Mouse (Mus musculus): ENCODE measurements at regions not wholly inside any gene's neighbourhood (a gene's known extent, or its start where the extent isn't known, plus 50 kb on each side); places are given as distances from the start of the nearest gene placed in this dataset.
"Not testable (repeated sequence)": the region's sequence is repeated elsewhere in the genome, so short reads cannot be mapped to it uniquely, and the experiment has no call there.

DNA sequence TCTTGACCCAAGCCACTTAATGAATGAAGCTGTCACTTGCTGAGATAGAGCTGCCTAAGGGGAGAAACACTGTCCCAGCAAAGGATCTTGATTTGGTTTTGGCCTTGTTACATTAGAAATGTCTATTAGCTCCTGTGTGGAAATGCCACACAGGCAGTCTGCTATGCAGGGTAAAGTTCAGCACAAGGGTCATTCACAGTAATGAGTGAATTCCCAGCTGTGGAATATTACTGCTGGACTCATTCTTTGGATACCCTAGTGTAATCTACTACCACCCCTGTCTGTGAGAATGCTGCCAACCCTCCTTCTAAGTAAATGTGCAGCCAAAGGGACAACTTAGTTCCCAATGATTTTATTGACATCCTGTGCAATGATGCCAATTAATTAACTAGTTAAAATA lies 322.2 kb upstream of the Clnk start:
- no peaks in the 10 kb centered on the region for H3K9me3 ChIP-seq (replicated peaks; ENCODE audit: insufficient read depth, low read length)
- H3K27me3 ChIP-seq (ENCODE audit: control insufficient read depth in 1 of 2, insufficient read depth in 2 of 2, low read length in 2 of 2), result no peaks in the 10 kb centered on the region
- no peaks in the 10 kb centered on the region for H3K36me3 ChIP-seq (ENCODE audit: control insufficient read depth in 1 of 2, insufficient read depth in 2 of 2, low read length in 2 of 2)
- H3K4me1 ChIP-seq (ENCODE audit: control insufficient read depth in 1 of 2, insufficient read depth in 2 of 2, low read length in 2 of 2), result no peaks in the 10 kb centered on the region
- no peaks in the 10 kb centered on the region for H3K79me2 ChIP-seq (ENCODE audit: control insufficient read depth, insufficient read depth, low read length, poor library complexity)
- no peak overlapping the region for H3K27ac ChIP-seq (ENCODE audit: control insufficient read depth, low read depth, low read length)
- TF ChIP-seq GATA1 (IDR thresholded peaks at IDR 0.05; ENCODE audit: low read depth, low read length), result no peak
- TF ChIP-seq RCOR1 (IDR thresholded peaks at IDR 0.05; ENCODE audit: low read depth, low read length), result no peak
- no peak for TF ChIP-seq JUND (IDR thresholded peaks at IDR 0.05; ENCODE audit: low read depth, low read length)
- no peak for TF ChIP-seq NELFE (IDR thresholded peaks at IDR 0.05; ENCODE audit: low read depth, low read length)
- no peak for TF ChIP-seq CHD1 (IDR thresholded peaks at IDR 0.05; ENCODE audit: low read depth, low read length)
- TF ChIP-seq POLR2A (IDR thresholded peaks at IDR 0.05; ENCODE audit: control insufficient read depth in 1 of 2, insufficient read depth in 1 of 2, low read depth in 1 of 2, low read length in 2 of 2, poor library complexity in 1 of 2), result no peak
- no peak for TF ChIP-seq NRF1 (IDR thresholded peaks at IDR 0.05; ENCODE audit: insufficient read depth, low read depth, low read length, poor library complexity, severe bottlenecking)
- no peak for TF ChIP-seq E2F4 (IDR thresholded peaks at IDR 0.05; ENCODE audit: borderline replicate concordance, low read depth, low read length)
- TF ChIP-seq ZNF384 (IDR thresholded peaks at IDR 0.05; ENCODE audit: low read depth, low read length), result no peak
- TF ChIP-seq ZMIZ1 (IDR thresholded peaks at IDR 0.05; ENCODE audit: low read depth, low read length), result no peak
- no peak for TF ChIP-seq MAZ (IDR thresholded peaks at IDR 0.05; ENCODE audit: low read depth, low read length)
- no peak for TF ChIP-seq ZKSCAN1 (IDR thresholded peaks at IDR 0.05; ENCODE audit: low read depth, low read length)
- TF ChIP-seq CHD2 (IDR thresholded peaks at IDR 0.05; ENCODE audit: low read length), result no peak
- no peak for TF ChIP-seq HCFC1 (IDR thresholded peaks at IDR 0.05; ENCODE audit: low read depth, low read length)
- TF ChIP-seq MEF2A (IDR thresholded peaks at IDR 0.05; ENCODE audit: extremely low read depth, insufficient replicate concordance, low read depth, low read length, poor library complexity, severe bottlenecking), result no peak
- TF ChIP-seq BHLHE40 (IDR thresholded peaks at IDR 0.05; ENCODE audit: borderline replicate concordance, low read depth, low read length), result no peak
- TF ChIP-seq POLR2AphosphoS2 (IDR thresholded peaks at IDR 0.05; ENCODE audit: low read length), result no peak
- no peak for TF ChIP-seq USF1 (IDR thresholded peaks at IDR 0.05; ENCODE audit: low read depth, low read length)
- H3K4me3 ChIP-seq (ENCODE audit: control insufficient read depth in 1 of 2, insufficient read depth in 1 of 2, low read depth in 2 of 2, low read length in 2 of 2), result no peak overlapping the region
- no peak for DNase-seq (ENCODE audit: low read depth, low spot score)
- no peak overlapping the region for H3K9ac ChIP-seq (ENCODE audit: control insufficient read depth, low read depth, low read length, poor library complexity, severe bottlenecking)

- not testable (repeated sequence) for H3K4me3 ChIP-seq (ENCODE audit: control insufficient read depth in 1 of 2, insufficient read depth in 1 of 2, low read depth in 2 of 2, low read length in 2 of 2); H3K27me3 ChIP-seq (ENCODE audit: control insufficient read depth in 1 of 2, insufficient read depth in 2 of 2, low read length in 2 of 2); H3K9ac ChIP-seq (ENCODE audit: control insufficient read depth, low read depth, low read length, poor library complexity, severe bottlenecking); H3K36me3 ChIP-seq (ENCODE audit: control insufficient read depth in 1 of 2, insufficient read depth in 2 of 2, low read length in 2 of 2); H3K4me1 ChIP-seq (ENCODE audit: control insufficient read depth in 1 of 2, insufficient read depth in 2 of 2, low read length in 2 of 2); H3K79me2 ChIP-seq (ENCODE audit: control insufficient read depth, insufficient read depth, low read length, poor library complexity); H3K27ac ChIP-seq (ENCODE audit: control insufficient read depth, low read depth, low read length); DNase-seq (ENCODE audit: low read depth, low spot score); H3K9me3 ChIP-seq (replicated peaks; ENCODE audit: insufficient read depth, low read length)
Measured at GRCm38 (mm10) chr5:39191153-39191552, 314.5 kb upstream of the Clnk start.
